Mouse (Mus musculus): ENCODE data around the gene Pkp3. TPM values are rescaled to one million over a fixed set of nuclear protein-coding genes. Genes with fewer than 3 reads are reported as not detected.

Gene Pkp3
- polyA plus RNA-seq, 1 experiment from 2014 or later: 25.5 TPM

DNA sequence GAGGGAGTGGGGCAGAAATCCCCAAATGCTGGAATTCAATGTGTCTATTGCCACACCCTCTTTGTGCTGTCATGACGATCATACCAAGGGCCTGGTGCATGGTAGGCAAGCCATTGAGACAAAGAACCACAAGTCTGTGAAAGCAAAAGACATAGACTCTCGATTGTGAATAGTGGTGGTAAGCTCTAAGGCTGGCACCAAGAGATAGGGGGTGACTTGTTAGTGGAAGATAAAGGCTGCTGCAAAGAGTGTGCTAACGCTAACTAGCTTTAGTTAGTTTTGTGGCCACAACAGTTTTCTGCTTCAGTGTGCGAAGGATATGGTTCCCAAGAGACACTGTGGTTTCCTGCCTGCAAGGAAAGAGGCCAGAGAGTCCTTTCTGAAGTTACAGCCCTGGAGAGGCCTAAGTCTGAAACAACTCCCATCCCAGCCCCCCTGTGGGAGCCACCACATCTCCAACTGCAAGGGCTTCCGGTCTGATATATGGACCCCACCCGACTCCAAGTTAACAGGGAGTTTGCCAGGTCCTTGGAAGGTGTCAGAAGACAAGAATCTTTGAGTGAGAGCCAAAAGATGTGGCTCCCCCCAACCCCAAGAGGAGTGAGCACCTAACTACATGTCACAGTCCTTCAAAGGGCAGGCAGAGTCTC lies 31.0 kb upstream of the Pkp3 start:
- peaks cover 32% of the 10 kb centered on the region for H3K4me1 ChIP-seq
- peak overlapping the region; percentile 68 for H3K4me2 ChIP-seq (replicated peaks)
- H3K27ac ChIP-seq: peak overlapping the region; percentile 75
- no peaks in the 10 kb centered on the region for H3K27me3 ChIP-seq
- no peaks in the 10 kb centered on the region for H3K36me3 ChIP-seq
- WGBS: 47% methylated on average over 6 of the region's 6 CpGs
- no peak for ATAC-seq (ENCODE audit: low FRiP score, low read depth)
- H3K9ac ChIP-seq: peak overlapping the region; percentile 31; the same call in 1 of the 2 replicates
- H3K4me3 ChIP-seq: 0 out of 2 replicates have a peak overlapping the region, but pooled peaks have one; percentile 39
- H3K9me3 ChIP-seq: peaks cover 5% of the 10 kb centered on the region; the same call in 1 of the 2 replicates

DNA sequence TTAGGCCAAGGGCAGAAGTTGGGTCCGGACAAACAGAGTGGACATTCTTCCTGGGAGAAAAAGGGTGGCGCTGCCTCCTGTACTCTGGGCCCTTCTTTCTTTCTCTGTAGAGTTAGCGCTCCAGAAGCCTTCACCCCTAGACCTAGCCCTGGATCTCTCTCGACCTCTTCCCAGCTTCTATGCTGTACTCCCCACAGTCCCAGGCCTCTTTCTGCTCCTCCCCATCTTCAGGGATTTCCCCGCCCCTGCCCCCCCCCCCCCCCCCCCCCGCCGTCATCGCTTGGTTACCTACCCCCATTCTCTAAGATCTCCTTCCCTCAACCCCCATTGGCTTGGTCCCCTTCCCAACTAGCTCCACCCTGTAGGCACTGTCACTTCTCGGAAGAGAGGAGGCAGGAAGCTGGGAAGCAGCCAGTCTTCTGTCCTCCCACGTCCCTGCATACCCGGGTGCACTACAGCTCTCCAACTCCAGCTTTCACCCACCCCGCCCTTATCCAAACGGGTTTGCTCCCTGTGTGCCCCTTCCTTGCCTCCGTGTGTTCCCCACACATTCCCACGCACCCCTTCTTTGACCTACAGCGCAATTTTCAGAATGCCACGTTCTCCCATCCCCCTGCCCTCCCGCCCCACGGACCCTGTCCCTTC lies 30.3 kb upstream of the Pkp3 start:
- Histone ChIP-seq H3K9me3 (peaks cover 5% of the 10 kb centered on the region; the same call in 1 of the 2 replicates), H3K27ac (peak overlapping the region; percentile 80), H3K27me3 (no peaks in the 10 kb centered on the region), H3K4me1 (peaks cover 28% of the 10 kb centered on the region), H3K9ac (peak overlapping the region; percentile 53), H3K36me3 (no peaks in the 10 kb centered on the region), H3K4me3 (peak overlapping the region; percentile 39), H3K4me2 (replicated peaks) (peak overlapping the region; percentile 68)
- peak; percentile 76 for ATAC-seq (ENCODE audit: low FRiP score, low read depth)
- 5% methylated on average over 15 of the region's 19 CpGs for WGBS

DNA sequence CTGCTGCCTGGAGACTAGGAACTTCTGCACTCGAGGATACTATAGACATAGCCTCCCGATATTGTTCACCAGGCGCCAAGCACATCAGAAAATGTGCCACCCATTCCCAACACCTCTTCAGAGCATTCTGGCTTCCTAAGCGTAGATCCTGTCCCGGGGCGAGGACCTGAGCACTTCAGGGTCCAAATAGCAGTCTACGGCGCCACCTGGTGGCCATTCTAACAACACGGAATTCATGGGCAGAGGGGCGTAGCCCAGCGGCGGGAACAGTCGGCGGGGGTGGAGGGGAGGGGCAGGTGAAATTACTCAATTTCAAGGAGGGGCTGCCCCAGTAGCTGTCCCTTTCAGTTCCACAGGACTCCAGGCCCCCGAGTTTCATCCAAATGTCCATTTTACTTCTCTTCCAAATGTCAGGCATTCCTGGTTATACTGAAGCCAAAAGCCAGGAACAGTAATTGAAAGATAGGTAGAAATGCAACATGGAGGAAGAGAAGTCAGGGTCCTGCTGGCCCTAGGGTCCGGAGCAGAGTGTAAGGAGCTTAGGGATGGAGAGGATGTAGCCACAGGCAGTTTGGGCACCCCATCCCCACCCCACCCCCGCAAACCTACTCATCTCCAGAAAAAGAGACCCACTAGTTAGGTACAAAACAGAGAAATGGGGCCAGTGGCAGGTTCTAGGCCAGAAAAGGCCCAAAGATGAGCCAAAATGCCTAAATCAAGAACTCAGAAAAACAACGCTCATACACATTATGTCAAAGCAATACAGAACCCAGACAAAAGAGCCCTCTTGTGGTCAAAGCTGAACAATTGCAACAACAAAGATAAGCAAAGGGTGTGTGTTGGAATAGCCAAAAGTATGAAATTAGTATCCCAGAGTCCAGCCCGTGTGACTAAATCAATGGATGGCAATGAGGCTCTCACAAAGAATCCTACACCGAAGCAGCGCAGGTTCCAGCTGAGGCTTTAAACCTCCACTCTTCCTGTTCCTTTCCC lies 29.5 kb upstream of the Pkp3 start:
- Histone ChIP-seq H3K9ac (peak overlapping the region; percentile 53), H3K4me3 (peak overlapping the region; percentile 39), H3K36me3 (no peaks in the 10 kb centered on the region), H3K4me1 (peaks cover 20% of the 10 kb centered on the region), H3K27me3 (no peaks in the 10 kb centered on the region), H3K4me2 (replicated peaks) (peak overlapping the region; percentile 68), H3K27ac (peak overlapping the region; percentile 80), H3K9me3 (peaks cover 5% of the 10 kb centered on the region; the same call in 1 of the 2 replicates)
- peak; percentile 90 for ATAC-seq (ENCODE audit: low FRiP score, low read depth)
- 9% methylated on average over 21 of the region's 21 CpGs for WGBS

DNA sequence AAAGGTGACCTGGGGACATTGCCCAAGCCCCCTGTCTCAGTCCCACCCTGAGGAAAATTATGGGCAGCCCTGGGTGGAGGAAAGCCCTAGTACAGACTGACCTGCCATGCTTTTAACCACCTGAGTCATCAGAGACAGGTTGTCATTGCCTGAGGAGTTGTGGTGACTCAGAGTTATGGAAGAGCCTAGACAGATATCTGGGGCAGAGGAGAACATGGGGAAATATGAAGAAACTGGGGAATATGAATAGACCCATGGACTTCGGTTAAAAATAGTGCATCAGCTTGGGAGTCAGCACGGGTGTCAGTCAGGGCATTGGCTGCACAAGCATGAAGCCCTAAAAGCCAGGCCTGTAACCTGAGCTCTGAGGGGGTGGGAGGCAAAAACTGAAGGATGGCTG lies 28.7 kb upstream of the Pkp3 start:
- WGBS: 73% methylated on average over 2 of the region's 2 CpGs
- Histone ChIP-seq H3K4me2 (replicated peaks) (no peak overlapping the region), H3K27ac (no peak overlapping the region), H3K9ac (no peak overlapping the region), H3K9me3 (peaks cover 5% of the 10 kb centered on the region; the same call in 1 of the 2 replicates), H3K36me3 (no peaks in the 10 kb centered on the region), H3K4me1 (peaks cover 20% of the 10 kb centered on the region), H3K27me3 (no peaks in the 10 kb centered on the region), H3K4me3 (no peak overlapping the region)
- no peak for ATAC-seq (ENCODE audit: low FRiP score, low read depth)

DNA sequence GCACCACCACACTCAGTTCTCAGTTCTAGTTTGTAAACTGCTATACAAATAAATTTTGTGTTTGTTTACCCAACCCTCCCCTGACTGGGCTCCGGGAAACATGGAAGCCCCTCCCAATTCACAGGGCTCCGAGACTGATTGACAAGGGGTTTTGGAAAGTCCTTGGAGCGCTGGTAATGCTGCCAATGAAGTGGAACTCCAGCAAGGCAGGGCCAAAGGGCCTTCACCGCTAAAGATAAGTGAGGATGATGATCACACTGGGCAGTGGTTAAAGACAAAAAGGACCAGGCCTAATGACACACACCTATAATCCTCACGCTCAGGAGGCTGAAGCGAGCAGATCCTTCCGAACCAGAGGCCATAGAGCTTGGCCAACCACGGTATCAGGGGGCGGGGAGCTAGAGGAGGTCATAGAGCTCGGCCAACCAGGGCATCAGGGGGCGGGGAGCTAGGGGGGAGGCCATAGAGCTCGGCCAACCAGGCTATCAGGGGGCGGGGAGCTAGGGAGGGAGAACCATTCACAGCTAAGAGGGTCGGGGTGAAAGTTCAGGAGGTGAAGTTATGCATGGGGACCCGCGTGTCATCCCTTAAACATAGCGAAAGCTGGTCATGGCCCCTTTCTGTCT lies 26.8 kb upstream of the Pkp3 start:
- Histone ChIP-seq H3K36me3 (no peaks in the 10 kb centered on the region), H3K27ac (no peak overlapping the region), H3K27me3 (no peaks in the 10 kb centered on the region), H3K4me2 (replicated peaks) (no peak overlapping the region), H3K9ac (no peak overlapping the region), H3K4me3 (no peak overlapping the region), H3K4me1 (peaks cover 20% of the 10 kb centered on the region), H3K9me3 (peaks cover 10% of the 10 kb centered on the region; the same call in 1 of the 2 replicates)
- no peak for ATAC-seq (ENCODE audit: low FRiP score, low read depth)
- 72% methylated on average over 17 of the region's 17 CpGs for WGBS

DNA sequence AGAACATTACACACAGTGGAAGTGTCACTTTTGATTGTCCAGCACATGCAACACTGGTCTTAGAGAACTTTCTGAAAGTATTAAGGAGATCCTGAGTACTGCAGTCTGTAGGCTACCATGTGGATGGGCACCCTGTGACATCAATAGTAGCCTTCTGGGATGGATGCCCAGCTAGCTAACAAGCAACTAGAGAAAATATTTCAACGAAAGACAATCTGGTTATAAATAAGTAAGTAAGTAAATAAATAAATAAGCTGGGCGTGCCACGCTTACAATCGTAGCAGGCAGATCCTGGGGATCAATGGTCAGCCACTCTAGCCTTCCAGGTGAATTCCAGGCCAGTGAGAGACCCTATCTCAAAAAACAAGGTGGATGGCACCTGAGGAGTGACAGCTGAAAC lies 26.0 kb upstream of the Pkp3 start:
- WGBS: 87% methylated on average over 4 of the region's 4 CpGs
- no peak overlapping the region for H3K27ac ChIP-seq
- no peak overlapping the region for H3K9ac ChIP-seq
- H3K4me3 ChIP-seq: no peak overlapping the region
- no peaks in the 10 kb centered on the region for H3K27me3 ChIP-seq
- no peaks in the 10 kb centered on the region for H3K36me3 ChIP-seq
- no peak for ATAC-seq (ENCODE audit: low FRiP score, low read depth)
- peaks cover 10% of the 10 kb centered on the region; the same call in 1 of the 2 replicates for H3K9me3 ChIP-seq
- H3K4me2 ChIP-seq (replicated peaks): no peak overlapping the region
- peaks cover 14% of the 10 kb centered on the region for H3K4me1 ChIP-seq

DNA sequence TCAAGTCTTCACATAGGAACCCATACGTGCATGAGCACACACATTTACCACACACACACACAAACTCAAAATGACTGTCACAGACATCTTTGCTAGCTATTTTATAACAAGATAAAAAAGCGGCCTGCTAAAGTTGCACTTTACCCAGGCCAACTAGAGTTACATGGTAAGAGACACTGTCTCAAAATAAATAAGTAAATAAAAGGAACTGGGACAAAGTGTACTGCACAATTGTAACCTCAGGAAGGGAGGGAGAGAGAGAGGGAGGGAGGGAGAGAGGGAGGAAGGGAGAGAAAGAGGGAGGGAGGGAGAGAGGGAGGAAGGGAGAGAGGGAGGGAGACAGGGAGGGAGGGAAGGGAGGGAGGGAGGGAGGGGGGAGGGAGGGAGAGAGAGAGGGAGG lies 25.6 kb upstream of the Pkp3 start:
- H3K4me3 ChIP-seq: no peak overlapping the region
- H3K36me3 ChIP-seq: no peaks in the 10 kb centered on the region
- H3K9ac ChIP-seq: no peak overlapping the region
- peaks cover 10% of the 10 kb centered on the region for H3K4me1 ChIP-seq
- peaks cover 10% of the 10 kb centered on the region; the same call in 1 of the 2 replicates for H3K9me3 ChIP-seq
- no peaks in the 10 kb centered on the region for H3K27me3 ChIP-seq
- ATAC-seq (ENCODE audit: low FRiP score, low read depth): no peak
- no peak overlapping the region for H3K4me2 ChIP-seq (replicated peaks)
- no peak overlapping the region for H3K27ac ChIP-seq
- 80% methylated on average over 2 of the region's 2 CpGs for WGBS

DNA sequence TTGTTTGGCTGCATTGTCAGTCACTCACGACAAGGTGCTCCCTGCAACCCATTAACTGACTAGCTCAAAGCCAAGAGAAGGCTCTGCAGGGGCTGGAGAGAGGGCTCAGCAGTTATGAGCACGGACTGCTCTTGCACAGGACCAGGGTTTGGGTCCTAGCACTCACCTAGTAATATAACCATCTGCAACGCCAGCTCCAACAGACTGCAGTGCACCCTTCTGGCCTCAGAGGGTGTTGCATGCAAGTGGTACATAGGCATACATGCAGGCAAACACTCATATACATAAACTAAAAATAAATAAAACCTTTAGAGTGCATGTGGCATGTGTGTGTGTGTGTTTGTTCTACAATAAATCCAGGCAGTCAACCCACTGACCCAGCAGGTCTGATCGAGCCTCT lies 22.2 kb upstream of the Pkp3 start:
- 79% methylated on average over 4 of the region's 4 CpGs for WGBS
- Histone ChIP-seq H3K4me3 (no peak overlapping the region), H3K27me3 (no peaks in the 10 kb centered on the region), H3K4me2 (replicated peaks) (no peak overlapping the region), H3K27ac (no peak overlapping the region), H3K9me3 (peaks cover 6% of the 10 kb centered on the region; the same call in 1 of the 2 replicates), H3K9ac (no peak overlapping the region), H3K4me1 (peaks cover 7% of the 10 kb centered on the region), H3K36me3 (no peaks in the 10 kb centered on the region)
- no peak for ATAC-seq (ENCODE audit: low FRiP score, low read depth)

DNA sequence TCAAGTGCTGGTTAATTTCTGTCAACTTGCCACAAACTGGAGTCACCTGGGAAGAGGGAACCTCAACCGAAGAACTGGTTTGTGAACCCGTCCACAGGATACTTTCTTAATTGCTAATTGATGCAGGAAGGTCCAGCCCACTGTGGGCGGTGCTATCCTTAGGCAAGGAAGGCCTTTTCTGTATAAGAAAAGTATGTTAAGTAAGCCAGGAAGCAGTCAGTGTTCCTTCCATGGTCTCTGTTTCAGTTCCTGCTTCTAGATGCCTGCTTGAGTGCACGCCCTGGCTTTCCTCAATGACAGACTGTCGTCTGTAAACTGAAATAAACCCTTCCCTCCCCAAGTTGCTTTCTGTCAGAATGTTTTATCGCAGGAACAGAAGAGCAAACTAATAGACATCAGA lies 21.0 kb upstream of the Pkp3 start:
- H3K4me1 ChIP-seq: peaks cover 14% of the 10 kb centered on the region
- H3K27me3 ChIP-seq: no peaks in the 10 kb centered on the region
- H3K9me3 ChIP-seq: peaks cover 6% of the 10 kb centered on the region; the same call in 1 of the 2 replicates
- no peak overlapping the region for H3K9ac ChIP-seq
- H3K4me3 ChIP-seq: no peak overlapping the region
- no peak overlapping the region for H3K27ac ChIP-seq
- H3K4me2 ChIP-seq (replicated peaks): no peak overlapping the region
- no peaks in the 10 kb centered on the region for H3K36me3 ChIP-seq
- no peak for ATAC-seq (ENCODE audit: low FRiP score, low read depth)
- 86% methylated on average over 6 of the region's 6 CpGs for WGBS

DNA sequence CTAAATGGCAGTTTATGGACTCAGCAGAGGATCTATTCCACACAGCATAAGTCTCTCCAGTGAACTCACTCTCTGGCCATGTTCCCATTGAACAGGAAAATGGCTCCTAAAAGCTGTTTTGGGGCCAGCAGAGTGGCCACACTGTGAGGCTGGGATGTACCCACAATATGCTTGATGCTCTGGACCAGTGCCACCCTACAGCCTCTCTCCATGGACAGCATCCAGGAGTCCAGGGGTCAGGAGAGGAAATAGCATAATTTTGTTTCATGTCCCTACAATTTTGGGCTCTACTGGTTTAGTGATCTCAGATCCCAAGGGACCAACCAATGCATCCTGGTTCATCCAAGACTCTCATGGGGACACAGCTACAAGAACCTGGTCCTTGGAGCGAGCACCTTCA lies 20.5 kb upstream of the Pkp3 start:
- Histone ChIP-seq H3K9me3 (peaks cover 6% of the 10 kb centered on the region; the same call in 1 of the 2 replicates), H3K4me2 (replicated peaks) (no peak overlapping the region), H3K36me3 (no peaks in the 10 kb centered on the region), H3K27ac (no peak overlapping the region), H3K27me3 (no peaks in the 10 kb centered on the region), H3K9ac (no peak overlapping the region), H3K4me1 (peaks cover 20% of the 10 kb centered on the region), H3K4me3 (no peak overlapping the region)
- WGBS: 94% methylated on average over 1 of the region's 1 CpGs
- no peak for ATAC-seq (ENCODE audit: low FRiP score, low read depth)

DNA sequence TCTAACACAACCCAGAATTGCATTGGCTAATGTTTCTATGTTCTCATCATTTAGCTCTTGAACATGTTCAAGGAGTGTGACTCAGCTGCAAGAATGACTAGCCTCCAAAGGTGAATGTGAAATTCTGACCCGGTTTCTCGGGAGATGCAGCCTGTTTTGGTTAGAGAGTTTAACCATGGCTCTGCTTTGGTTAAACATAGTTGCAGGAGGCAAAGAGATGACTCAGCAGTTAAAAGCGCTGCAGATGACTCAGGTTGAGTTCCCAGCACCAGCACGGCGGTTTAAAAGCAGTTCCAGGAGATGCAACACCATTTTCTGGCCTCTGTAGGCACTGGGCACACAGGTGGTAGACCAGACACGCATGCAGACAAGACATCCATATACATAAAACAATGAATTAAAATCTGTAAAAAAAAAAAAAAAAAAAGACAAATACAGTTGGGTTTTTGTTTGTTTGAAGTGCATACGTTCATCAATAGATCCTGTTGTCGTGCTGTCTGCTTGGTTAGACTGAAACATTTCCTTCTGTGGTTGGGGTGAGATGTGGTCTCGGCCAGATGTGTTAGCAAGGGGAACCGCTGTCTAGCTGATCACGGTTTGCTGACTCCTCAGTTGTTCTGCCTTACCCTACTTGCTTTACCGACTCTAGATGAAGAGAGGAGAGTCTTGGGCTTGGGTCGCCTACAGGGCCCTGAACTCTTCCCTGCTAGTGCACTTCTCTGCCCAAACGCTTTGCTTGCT lies 19.2 kb upstream of the Pkp3 start:
- peaks cover 6% of the 10 kb centered on the region; the same call in 1 of the 2 replicates for H3K9me3 ChIP-seq
- peaks cover 5% of the 10 kb centered on the region for H3K36me3 ChIP-seq
- H3K27ac ChIP-seq: no peak overlapping the region
- WGBS: 87% methylated on average over 14 of the region's 14 CpGs
- no peak overlapping the region for H3K4me3 ChIP-seq
- H3K27me3 ChIP-seq: no peaks in the 10 kb centered on the region
- no peak for ATAC-seq (ENCODE audit: low FRiP score, low read depth)
- H3K9ac ChIP-seq: no peak overlapping the region
- H3K4me1 ChIP-seq: peaks cover 20% of the 10 kb centered on the region
- no peak overlapping the region for H3K4me2 ChIP-seq (replicated peaks)
